Mouse (Mus musculus): ENCODE measurements around the gene Pik3c2b. TPM values are rescaled to one million over a fixed set of nuclear protein-coding genes. Genes with fewer than 3 reads are reported as not detected.

The Pik3c2b gene
- polyA plus RNA-seq, 1 experiment from 2014 or later: 25.7 TPM

DNA sequence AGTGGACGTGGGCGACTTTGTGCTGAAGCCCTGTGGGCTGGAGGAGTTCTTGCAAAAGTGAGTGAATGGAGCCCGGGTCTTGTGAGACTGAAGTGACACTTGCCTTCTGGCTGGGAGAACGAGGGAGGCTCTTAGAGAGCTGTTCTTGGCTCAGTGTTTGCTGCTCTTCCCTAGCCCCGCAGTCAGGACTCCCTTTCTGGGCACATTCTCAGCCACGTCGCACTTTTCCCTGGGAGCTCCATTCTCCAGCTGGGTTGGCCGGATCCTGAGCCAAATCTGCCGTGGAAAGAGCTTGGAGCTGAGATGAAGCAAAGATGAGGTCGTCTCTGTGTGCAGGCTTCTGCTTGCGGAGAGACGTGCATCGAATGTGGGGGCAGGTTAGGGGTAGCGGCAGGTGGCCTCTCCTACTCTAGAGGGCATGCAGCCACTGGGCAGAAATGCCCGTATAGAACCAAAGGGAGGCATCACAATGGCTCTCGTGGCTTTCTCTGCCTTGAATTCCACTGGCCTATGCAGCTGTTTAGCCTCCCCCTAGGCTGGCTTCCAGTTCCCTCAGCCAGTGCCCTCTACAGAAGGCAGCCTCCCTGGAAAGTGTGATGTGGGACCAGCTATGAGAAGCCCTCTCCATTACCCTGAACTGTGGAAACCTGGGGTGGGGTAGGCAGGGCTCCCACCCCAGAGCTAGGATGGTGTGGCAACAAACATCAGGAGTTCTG, 26.4 kb downstream of the Pik3c2b start:
- Histone ChIP-seq H3K27ac (ENCODE audit: low read depth, low read length) (no peak overlapping the region), H3K4me3 (ENCODE audit: low read depth, low read length) (no peak overlapping the region), H3K36me3 (ENCODE audit: control insufficient read depth, insufficient read depth, low read length) (no peaks in the 10 kb centered on the region), H3K9ac (ENCODE audit: low read length) (no peak overlapping the region), H3K4me2 (ENCODE audit: low read depth, low read length, severe bottlenecking) (no peak overlapping the region), H3K9me3 (ENCODE audit: control insufficient read depth, low read length) (no peaks in the 10 kb centered on the region), H3K4me1 (replicated peaks; ENCODE audit: control insufficient read depth, insufficient read depth, low read length) (no peaks in the 10 kb centered on the region; the same call in 1 of the 2 replicates), H3K27me3 (ENCODE audit: control insufficient read depth, insufficient read depth, low read length) (no peaks in the 10 kb centered on the region)
- WGBS: 75% methylated on average over 16 of the region's 16 CpGs
- ATAC-seq (replicated peaks; ENCODE audit: low FRiP score): no peak
- DNase-seq (ENCODE audit: low spot score): no peak

DNA sequence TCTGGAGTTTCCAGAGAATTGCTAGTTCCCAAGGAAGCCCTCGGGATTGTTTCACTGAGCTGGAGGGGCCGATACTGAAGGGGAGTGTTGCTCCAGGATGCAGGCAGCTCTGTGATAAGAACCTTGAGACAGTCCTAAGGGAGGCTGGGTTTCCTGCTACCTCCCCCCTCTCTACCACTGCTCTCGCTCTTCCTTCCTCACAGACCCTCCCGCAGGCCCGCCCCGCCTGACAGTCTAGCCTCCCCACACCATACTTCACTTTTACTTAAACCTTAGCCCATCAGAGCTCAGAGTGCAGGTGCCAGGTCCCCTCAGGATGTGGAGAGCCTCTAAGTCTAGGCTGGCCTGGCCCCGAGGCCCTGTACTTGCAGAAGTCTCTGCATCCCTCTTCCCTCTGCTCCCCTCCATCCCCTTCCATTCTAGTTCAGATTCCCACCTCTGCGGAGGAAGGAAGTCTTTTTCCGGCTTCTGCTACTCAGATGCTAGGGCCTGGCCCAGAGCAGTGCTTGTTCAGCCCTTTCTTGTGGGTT, 27.9 kb downstream of the Pik3c2b start:
- H3K4me1 ChIP-seq (replicated peaks; ENCODE audit: control insufficient read depth, insufficient read depth, low read length): peaks cover 5% of the 10 kb centered on the region; the same call in 1 of the 2 replicates
- no peaks in the 10 kb centered on the region for H3K27me3 ChIP-seq (ENCODE audit: control insufficient read depth, insufficient read depth, low read length)
- no peak overlapping the region for H3K4me2 ChIP-seq (ENCODE audit: low read depth, low read length, severe bottlenecking)
- ATAC-seq (replicated peaks; ENCODE audit: low FRiP score) (no peak), DNase-seq (ENCODE audit: low spot score) (no peak)
- H3K4me3 ChIP-seq (ENCODE audit: low read depth, low read length): no peak overlapping the region
- no peaks in the 10 kb centered on the region for H3K9me3 ChIP-seq (ENCODE audit: control insufficient read depth, low read length)
- H3K9ac ChIP-seq (ENCODE audit: low read length): no peak overlapping the region
- 67% methylated on average over 9 of the region's 9 CpGs for WGBS
- H3K36me3 ChIP-seq (ENCODE audit: control insufficient read depth, insufficient read depth, low read length): no peaks in the 10 kb centered on the region; the same call in 1 of the 2 replicates
- 0 out of 2 replicates have a peak overlapping the region, but pooled peaks have one; percentile 14 for H3K27ac ChIP-seq (ENCODE audit: low read depth, low read length)

DNA sequence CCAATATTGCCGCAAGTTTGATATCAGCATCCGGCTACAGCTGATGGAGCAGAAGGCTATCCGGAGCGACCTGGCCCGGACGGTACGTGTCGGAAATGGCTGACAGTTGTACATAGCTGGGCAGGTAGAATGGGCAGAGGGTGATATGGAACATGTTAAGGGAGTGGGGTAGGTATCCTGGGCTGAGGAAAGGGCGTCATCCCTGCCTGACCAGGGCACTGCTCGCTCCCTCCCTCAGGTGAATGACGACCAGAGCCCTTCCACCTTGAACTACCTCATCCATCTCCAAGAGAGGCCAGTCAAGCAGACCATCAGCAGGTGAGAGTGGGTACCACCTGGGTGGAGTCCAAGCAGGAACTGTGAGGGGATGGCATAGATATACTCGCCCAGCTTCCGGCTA, 29.1 kb downstream of the Pik3c2b start:
- Histone ChIP-seq H3K4me2 (ENCODE audit: low read depth, low read length, severe bottlenecking) (no peak overlapping the region), H3K27ac (ENCODE audit: low read depth, low read length) (no peak overlapping the region), H3K4me3 (ENCODE audit: low read depth, low read length) (no peak overlapping the region), H3K36me3 (ENCODE audit: control insufficient read depth, insufficient read depth, low read length) (no peaks in the 10 kb centered on the region; the same call in 1 of the 2 replicates), H3K4me1 (replicated peaks; ENCODE audit: control insufficient read depth, insufficient read depth, low read length) (peaks cover 6% of the 10 kb centered on the region; the same call in 1 of the 2 replicates), H3K9ac (ENCODE audit: low read length) (no peak overlapping the region), H3K9me3 (ENCODE audit: control insufficient read depth, low read length) (no peaks in the 10 kb centered on the region), H3K27me3 (ENCODE audit: control insufficient read depth, insufficient read depth, low read length) (no peaks in the 10 kb centered on the region)
- no peak for ATAC-seq (replicated peaks; ENCODE audit: low FRiP score)
- no peak for DNase-seq (ENCODE audit: low spot score)
- 96% methylated on average over 13 of the region's 13 CpGs for WGBS

DNA sequence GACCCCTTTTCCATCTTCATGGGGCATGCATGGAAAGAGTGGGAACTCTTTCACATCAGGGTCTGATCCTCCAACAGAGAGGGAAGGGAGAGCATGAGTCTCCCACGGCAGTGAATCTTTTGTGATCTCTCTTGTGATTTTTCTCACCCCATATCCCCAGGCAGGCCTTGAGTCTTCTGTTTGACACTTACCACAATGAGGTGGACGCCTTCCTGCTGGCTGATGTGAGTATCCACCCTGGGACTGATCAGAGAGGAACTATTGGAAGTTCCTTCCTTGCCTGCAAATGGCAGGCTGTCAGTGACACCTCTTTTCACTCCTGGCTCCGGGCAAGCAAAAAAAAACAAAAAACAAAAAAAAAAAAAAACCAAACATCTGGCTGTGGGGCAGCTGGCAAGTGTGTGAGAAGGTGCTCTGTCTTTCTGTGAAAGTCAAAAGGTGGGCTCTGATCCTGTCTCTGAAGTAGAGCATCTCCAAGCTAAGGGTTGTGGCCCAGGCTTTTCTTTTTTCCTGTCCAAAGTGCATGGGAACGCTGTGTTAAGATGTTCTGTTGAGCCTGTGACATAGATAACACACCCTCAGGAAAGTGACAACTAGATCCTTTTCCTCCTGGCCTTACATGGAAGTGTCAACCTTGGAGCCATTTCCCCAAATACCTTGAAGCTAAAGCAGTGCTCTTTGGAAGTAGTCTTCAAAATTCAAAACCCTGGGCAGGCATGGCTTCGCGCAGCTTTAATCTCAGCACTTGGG, 30.4 kb downstream of the Pik3c2b start:
- Histone ChIP-seq H3K36me3 (ENCODE audit: control insufficient read depth, insufficient read depth, low read length) (no peaks in the 10 kb centered on the region; the same call in 1 of the 2 replicates), H3K4me1 (replicated peaks; ENCODE audit: control insufficient read depth, insufficient read depth, low read length) (peaks cover 15% of the 10 kb centered on the region; the same call in 1 of the 2 replicates), H3K9me3 (ENCODE audit: control insufficient read depth, low read length) (no peaks in the 10 kb centered on the region), H3K27ac (ENCODE audit: low read depth, low read length) (no peak overlapping the region), H3K27me3 (ENCODE audit: control insufficient read depth, insufficient read depth, low read length) (no peaks in the 10 kb centered on the region), H3K9ac (ENCODE audit: low read length) (no peak overlapping the region), H3K4me3 (ENCODE audit: low read depth, low read length) (no peak overlapping the region), H3K4me2 (ENCODE audit: low read depth, low read length, severe bottlenecking) (no peak overlapping the region)
- 88% methylated on average over 6 of the region's 6 CpGs for WGBS
- DNase-seq (ENCODE audit: low spot score) (no peak), ATAC-seq (replicated peaks; ENCODE audit: low FRiP score) (no peak)

DNA sequence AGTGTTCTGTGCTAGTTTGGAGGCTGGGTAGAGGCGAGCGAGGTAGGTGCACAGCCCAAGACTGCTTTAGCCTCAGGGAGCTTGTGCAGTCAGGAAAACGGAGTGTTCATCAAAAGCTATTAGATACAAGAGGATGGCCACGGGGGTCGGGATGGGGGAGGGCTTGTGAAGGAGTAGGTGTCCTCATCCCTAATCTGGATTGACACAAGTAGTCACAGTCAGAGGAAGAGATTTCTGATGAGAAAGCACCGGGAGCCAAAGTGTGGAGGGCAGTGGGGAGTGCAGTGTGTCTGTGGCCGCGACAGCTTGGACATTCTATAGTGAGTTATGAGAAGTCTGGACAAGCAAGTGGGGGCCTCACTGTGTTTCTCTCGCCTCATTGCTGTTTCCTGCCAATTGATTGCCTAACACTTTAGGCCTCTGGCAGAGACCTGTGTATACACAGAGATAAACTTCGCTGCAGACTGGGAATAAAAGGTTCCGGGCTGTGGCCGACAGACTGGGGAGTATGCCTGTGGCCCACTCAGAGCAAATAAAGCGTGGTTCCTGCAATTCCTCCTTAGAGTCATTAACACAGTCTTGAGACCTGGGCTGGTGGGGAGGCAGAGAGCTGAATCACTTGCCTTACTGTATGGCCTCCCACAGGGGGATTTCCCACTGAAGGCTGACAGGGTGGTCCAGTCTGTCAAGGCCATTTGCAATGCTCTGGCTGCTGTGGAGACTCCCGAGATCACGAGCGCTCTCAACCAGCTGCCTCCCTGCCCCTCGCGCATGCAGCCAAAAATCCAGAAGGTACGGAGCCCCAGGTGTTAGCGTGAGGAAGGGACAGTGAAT, 31.4 kb downstream of the Pik3c2b start:
- Histone ChIP-seq H3K27me3 (ENCODE audit: control insufficient read depth, insufficient read depth, low read length) (no peaks in the 10 kb centered on the region), H3K27ac (ENCODE audit: low read depth, low read length) (peak overlapping the region; percentile 48), H3K4me2 (ENCODE audit: low read depth, low read length, severe bottlenecking) (no peak overlapping the region), H3K9ac (ENCODE audit: low read length) (no peak overlapping the region), H3K9me3 (ENCODE audit: control insufficient read depth, low read length) (no peaks in the 10 kb centered on the region), H3K4me3 (ENCODE audit: low read depth, low read length) (no peak overlapping the region), H3K36me3 (ENCODE audit: control insufficient read depth, insufficient read depth, low read length) (peaks cover 3% of the 10 kb centered on the region), H3K4me1 (replicated peaks; ENCODE audit: control insufficient read depth, insufficient read depth, low read length) (peaks cover 17% of the 10 kb centered on the region; the same call in 1 of the 2 replicates)
- WGBS: 70% methylated on average over 20 of the region's 20 CpGs
- ATAC-seq (replicated peaks; ENCODE audit: low FRiP score): no peak
- DNase-seq (ENCODE audit: low spot score): no peak

DNA sequence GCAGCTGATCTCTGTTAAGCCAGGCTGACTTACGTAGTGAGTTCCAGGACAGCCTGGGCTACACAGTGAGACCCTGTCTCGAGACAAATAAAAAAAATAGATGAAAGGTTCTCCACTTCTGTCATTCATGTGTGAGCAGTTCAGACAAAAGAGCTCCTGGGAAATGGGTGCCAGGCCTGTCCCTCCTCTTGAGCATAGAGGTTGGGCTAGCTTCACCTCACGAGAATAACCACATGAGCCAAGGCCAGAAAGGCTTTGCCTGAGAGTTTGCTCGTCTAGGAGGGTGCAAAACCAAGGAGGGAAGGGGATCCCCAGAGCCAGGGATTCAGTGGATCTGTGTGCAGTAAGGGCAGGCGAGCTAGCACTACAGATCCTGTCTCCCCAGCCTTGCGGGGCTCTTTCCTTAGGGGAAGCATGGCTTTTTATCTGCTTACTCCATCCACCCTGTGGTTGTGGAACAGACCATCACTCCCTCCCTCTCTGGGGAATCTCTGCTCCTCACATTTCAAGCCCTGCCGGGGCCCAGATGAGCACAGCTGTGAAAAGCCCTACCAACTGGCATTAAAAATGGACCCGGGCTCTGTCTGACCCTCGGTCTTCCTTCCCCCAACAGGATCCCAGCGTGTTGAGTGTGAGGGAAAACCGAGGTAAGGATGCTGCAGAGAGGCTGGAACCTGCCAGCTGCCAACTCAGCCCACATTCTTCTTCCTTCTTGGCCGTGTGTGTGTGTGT, 32.3 kb downstream of the Pik3c2b start:
- Histone ChIP-seq H3K36me3 (ENCODE audit: control insufficient read depth, insufficient read depth, low read length) (peaks cover 3% of the 10 kb centered on the region), H3K4me3 (ENCODE audit: low read depth, low read length) (no peak overlapping the region), H3K27ac (ENCODE audit: low read depth, low read length) (peak overlapping the region; percentile 43), H3K9me3 (ENCODE audit: control insufficient read depth, low read length) (no peaks in the 10 kb centered on the region), H3K4me1 (replicated peaks; ENCODE audit: control insufficient read depth, insufficient read depth, low read length) (peaks cover 17% of the 10 kb centered on the region; the same call in 1 of the 2 replicates), H3K27me3 (ENCODE audit: control insufficient read depth, insufficient read depth, low read length) (no peaks in the 10 kb centered on the region), H3K9ac (ENCODE audit: low read length) (no peak overlapping the region), H3K4me2 (ENCODE audit: low read depth, low read length, severe bottlenecking) (no peak overlapping the region)
- 60% methylated on average over 12 of the region's 12 CpGs for WGBS
- DNase-seq (ENCODE audit: low spot score) (no peak), ATAC-seq (replicated peaks; ENCODE audit: low FRiP score) (no peak)

DNA sequence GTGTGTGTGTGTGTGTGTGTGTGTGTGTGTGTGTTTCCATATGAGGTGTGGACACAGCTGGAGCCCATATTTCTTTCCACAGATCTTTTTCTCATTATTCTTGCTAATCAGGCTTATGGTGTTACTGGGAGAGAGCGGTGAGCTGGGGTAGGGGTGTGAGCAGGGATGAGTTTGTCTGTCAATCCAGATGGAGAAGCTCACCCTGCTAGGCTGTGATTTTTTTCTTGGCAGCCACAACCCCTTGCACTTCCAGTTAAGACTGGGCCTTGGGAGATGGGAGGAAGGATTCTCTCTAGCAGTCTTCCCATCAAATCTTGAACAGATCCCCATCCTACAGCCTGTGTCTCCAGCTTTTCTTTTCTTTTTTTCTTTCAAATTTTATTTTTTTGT, 32.9 kb downstream of the Pik3c2b start:
- Histone ChIP-seq H3K27ac (ENCODE audit: low read depth, low read length) (no peak overlapping the region), H3K27me3 (ENCODE audit: control insufficient read depth, insufficient read depth, low read length) (no peaks in the 10 kb centered on the region), H3K4me3 (ENCODE audit: low read depth, low read length) (no peak overlapping the region), H3K4me2 (ENCODE audit: low read depth, low read length, severe bottlenecking) (no peak overlapping the region), H3K4me1 (replicated peaks; ENCODE audit: control insufficient read depth, insufficient read depth, low read length) (peaks cover 17% of the 10 kb centered on the region; the same call in 1 of the 2 replicates), H3K9ac (ENCODE audit: low read length) (no peak overlapping the region), H3K9me3 (ENCODE audit: control insufficient read depth, low read length) (no peaks in the 10 kb centered on the region), H3K36me3 (ENCODE audit: control insufficient read depth, insufficient read depth, low read length) (peaks cover 3% of the 10 kb centered on the region)
- DNase-seq (ENCODE audit: low spot score) (no peak), ATAC-seq (replicated peaks; ENCODE audit: low FRiP score) (no peak)
- 78% methylated on average over 1 of the region's 1 CpGs for WGBS

Data from forebrain, embryonic 11.5 days (tissue).